Mouse (Mus musculus): ENCODE measurements around the gene 1700024G13Rik.

The 1700024G13Rik gene

GRCm38 (mm10) chr14:32332515-32333445 is 55.4 kb downstream of the 1700024G13Rik start:
- no peak for DNase-seq (ENCODE audit: low spot score in 2 of 2)

DNA sequence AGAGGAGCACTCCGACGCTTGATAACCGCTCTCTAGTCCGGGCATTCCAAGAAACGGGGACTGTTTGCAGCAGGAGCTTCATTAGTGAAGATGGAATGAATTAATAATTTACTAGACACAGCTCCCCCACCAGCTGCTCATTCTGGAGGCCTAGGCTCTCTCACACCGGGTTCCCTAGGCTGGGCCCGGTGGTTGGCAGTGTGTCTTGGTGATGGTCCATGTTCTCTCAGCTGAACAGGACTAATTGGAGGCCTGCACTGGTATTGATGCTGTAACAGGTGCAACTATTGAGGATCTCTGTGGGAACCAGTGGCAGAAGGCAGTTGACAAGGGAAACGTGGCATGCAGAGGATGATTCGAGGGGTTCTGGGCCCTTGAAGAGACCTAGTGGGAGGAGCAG is 60.8 kb downstream of the 1700024G13Rik start:
- no peak for DNase-seq (ENCODE audit: low spot score in 2 of 2)

Measured in frontal cortex, postnatal 36 days (tissue).